Mouse (Mus musculus) lung, postnatal 10 days (tissue): ENCODE measurements around the gene Orai3.
"Not testable (repeated sequence)": the region's sequence is repeated elsewhere in the genome, so short reads cannot be mapped to it uniquely, and the experiment has no call there.

Source experiments
- DNase-seq: peaks from one replicate; pipeline ENCODE4 v3.0.0; 2021

Gene Orai3

DNA sequence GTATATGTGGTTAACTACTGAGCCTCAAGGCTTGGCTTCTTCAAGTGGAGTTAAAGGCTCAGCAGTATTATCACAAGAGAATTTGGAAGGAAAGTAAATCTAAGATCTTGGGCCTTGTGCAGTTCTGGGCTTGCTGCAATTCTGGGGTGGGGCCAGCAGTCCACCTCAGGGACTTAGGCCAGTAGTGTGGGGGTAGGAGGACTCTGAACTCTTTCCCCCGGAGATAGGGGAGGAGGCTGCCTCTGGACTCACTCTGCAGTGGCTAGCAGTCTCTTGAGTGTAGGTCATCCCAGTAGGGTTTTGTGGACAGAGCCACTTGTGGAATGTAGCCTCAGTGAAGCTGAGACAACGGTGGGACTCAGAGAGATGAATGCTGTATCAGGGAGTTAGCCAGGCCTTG is 3.9 kb upstream of the Orai3 start:
- no peak for DNase-seq

DNA sequence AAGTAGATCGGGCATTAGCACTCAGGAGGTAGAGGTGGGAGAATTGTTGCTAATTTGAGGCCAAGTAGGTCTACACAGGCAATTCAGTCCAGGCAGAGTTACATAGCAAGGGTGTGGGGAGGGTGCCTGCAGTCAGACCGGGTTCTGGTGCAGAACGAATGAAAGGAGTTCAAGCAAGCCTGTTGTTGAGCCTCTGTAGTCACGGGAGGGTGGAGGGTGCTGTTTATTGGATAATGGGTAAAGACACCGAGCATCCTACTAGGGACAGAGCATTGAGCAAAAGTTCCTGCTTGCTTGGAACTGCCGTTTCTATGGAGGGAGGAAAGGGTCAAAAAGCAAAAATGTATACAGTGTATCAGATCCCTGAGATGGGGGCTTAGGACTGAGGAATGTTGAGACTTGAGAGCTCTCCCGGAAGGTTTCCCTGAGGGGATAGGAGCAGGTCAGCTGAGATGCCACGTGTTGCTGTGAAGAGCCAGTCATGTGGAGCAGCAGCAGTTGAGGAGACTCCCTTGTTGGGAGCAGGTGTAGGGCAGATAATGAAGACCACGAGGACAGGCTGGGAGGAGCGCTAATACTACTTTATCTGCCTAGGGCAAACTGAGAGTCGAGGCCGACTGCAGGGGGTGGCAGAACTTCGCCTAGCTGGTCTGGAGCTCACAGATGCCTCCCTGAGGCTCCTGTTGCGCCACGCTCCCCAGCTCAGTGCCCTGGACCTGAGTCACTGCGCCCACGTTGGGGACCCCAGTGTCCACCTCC is 2.6 kb upstream of the Orai3 start:
- DNase-seq: no peak

DNA sequence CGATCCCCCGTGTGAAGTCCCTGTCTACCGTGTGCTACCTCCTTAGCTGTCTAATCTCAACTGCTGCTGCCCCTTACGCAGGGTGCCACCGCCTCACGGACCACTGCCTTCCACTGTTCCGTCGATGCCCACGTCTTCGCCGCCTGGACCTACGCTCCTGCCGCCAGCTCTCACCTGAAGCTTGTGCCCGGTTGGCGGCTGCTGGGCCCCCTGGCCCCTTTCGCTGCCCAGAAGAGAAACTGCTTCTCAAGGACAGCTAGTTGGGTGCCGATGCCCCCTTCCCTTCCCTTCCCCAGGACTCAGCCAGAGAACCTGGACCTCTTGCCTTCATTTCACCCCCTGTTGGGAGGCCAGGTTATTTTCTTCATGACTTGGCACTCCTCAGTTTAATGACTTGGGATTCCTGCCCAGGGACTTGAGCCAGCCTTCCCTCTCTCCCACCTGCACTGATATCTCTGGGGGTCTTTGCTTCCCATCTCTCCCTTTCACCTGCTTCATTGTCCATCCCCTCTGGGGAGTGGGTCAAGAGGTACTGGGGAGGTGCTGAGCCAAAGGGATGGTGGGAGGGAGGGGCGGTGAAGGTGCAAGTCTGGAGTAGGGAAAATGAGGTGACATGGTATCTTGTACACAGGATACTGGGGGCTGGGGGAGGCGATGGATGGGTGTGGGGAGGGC is 1.8 kb upstream of the Orai3 start:
- no peak for DNase-seq

DNA sequence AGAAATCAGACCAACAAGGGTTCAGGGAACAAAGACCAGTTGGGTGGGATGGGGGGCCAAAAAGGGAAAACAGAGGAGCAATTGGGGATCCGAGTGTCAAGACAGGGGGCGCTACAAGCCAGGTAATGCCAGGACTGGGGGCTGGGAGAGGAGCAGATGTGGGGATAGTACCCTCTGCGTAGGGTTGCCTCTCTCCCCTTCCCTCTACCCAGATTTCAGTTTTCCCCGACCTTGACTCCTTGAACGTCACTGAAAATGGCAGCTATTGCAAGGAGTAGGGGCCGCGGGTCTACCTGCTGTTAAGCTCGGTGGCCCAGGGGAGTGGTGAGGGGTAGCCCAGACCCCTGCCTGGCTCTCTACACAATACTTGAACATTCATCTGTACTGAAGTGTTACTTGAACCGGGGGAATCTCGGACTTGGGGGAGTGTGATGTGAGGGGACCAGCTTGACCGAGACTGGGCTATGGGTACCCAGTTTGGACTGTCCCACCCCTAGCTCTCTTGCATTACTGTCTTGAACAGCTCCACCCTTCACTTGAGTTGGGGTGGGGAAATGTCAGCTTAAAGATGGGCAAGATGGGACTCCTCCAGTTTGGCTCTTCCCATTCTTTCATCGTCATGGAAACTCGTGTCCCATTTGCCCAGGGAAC is 1.1 kb upstream of the Orai3 start:
- DNase-seq: no peak

DNA sequence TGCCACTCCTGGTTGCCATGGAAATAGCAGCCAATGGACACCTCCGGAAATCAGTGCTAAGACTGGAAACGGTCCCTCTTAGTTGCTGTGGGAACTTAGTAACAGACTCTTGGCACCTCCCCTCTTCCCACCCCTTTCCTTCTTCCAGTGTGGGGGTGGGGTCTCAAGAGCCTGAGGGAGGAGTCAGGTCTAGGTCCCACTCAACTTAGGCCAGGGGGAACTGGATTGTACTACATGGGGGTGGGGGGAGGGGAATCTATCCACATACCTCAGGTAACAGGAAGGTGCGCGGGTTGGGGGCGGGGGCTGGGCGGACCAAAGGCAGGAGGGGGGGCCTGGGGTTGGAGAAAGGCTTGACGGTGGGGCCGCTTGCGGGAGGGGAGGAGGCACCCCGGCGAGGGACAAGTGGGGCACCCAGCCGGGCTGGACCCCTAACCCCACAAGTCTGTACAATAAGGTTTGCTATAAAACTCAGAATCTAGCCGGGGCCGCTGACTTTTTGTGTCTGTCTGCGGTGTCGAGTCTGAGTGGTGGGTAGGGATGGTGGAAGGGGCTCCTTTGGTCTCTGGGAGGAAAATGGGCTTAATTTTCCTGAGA is 520 bp upstream of the Orai3 start:
- peak; percentile 99 for DNase-seq

DNA sequence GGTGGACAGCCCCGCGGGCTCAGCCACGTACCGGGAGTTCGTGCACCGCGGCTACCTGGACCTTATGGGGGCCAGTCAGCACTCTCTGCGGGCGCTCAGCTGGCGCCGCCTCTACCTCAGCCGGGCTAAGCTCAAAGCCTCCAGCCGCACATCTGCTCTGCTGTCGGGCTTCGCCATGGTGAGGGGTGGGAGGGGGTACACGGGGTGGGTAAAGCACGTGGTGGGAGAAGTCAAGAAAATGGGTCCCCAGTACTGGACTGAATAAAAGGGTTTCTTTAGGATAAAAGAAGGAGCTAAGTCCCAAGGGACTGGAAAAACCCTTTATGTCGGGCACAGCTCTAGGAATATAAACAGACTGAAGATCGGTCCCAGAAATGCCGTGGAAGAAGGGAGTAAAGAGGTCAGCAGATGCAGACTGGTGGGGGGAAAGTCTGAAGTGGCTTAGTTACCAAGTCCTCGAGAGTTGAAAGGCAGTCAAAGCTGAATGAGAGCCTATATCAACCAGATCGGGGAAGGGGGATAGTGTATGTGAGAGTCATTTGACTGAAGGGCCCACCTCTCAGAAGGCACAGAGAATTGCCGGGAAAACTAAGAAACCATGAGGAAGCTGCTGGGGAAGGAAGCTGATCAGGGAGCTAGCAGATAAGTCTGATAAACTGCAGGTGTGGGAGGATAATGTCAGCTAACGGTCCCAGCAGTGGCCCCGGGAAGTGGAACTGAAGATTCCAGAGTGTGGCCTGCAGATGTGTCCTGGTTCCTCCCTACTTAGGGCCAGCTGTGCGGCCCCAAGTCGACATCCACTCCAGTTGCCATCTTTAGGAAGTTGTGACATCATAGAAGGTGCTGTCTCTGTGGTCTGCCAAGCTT is 657 bp downstream of the Orai3 start:
- DNase-seq: no peak

DNA sequence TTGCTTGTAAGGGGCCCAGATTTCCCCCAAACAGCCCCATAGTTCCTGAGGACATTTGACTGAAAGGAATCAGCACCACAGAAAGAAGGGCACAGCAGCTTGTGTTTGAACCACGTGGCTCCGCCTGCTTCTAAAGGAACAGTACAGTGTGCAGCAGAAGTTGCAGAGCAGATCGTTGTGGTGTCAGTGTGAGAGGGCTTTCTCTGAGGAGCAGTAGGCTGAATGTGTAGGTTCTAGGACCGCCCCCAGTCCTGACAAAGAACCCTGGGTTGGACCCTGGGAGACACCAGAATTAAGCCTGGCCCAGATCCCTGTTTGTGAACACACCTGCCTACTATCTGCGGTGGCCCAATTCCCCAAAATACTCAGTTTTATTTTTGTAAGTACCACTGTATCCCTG is 1.6 kb downstream of the Orai3 start:
- DNase-seq: no peak

DNA sequence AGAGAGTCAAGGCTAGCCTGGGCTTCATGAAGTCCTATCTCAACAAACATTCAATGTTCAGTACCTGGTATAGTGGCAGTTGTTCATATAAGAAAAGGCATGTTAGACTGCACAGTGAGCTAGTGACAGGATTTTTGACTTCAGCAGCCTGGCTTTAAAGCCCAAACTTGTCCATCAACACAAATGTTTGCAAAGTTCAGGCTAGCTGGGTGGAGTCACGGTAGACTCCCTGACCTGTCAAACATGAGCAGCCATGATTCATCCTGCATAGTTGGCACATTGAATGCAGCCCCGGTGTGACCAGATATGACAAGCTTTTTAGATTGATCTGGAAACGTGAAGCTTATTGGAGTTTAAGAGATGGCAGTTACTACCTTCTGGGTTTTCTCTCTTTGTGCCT is 2.5 kb downstream of the Orai3 start:
- DNase-seq: no peak

DNA sequence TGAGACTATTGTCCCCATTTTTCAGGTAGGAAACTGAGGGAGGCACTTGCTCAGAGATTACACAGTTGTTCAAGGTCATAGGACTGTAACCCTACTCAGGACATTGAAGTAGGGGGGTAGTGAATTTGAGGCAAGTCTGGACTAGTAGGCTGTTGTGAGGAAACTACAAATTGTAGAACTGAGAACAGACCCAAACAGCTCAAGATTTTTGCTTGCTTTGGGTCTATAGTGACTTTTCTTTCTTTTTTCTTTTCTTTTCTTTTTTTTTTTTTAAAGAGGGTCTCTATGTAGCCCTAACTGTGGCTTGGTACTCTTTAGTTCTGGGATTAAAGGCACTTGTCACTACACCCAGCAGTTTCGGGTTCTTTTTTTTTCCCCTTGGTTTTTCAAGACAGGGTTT is 2.9 kb downstream of the Orai3 start:
- DNase-seq: no peak

DNA sequence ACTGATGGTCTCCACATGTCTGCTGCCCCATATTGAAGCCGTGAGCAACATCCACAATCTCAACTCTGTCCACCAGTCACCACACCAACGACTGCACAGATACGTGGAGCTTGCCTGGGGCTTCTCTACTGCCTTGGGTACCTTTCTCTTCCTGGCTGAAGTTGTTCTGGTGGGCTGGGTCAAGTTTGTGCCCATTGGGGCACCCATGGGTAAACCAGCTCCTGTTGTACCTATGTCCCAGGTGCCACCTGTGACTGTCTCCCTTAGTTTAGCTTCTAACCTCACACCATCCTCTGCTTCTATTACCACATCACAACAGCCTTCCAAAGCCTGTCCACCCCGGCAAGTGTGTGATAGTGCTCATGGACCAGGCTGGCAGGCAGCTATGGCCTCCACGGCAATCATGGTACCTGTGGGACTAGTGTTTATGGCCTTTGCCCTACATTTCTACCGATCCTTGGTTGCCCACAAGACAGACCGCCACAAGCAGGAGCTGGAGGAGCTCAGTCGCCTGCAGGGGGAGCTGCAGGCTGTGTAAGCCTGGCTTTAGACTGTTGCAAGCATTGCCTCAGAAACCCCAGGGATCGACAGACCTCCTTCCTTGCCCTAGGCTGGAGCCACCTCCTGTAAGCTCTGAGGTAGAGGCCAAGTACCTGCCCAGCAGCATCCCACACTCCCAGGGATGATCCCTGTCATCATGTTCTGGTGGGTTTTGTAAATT is 4.2 kb downstream of the Orai3 start:
- DNase-seq: peak; percentile 81

DNA sequence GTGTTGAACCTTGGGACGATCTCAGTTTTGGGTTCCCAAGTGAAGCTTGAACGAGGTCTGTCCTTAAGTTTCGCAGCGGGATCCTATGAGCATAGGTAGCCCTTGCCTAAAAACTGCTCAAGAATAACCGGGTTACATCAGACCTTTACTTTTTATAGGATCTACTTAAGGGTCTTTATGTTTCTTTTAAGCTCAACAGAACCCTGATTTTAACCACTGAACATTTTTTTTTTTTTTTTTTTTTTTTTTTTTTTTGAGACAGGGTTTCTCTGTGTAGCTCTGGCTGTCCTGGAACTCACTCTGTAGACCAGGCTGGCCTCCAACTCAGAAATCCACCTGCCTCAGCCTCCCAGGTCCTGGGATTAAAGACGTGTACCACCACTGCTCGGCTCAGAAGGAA is 6.2 kb downstream of the Orai3 start:
- not testable (repeated sequence) for DNase-seq

DNA sequence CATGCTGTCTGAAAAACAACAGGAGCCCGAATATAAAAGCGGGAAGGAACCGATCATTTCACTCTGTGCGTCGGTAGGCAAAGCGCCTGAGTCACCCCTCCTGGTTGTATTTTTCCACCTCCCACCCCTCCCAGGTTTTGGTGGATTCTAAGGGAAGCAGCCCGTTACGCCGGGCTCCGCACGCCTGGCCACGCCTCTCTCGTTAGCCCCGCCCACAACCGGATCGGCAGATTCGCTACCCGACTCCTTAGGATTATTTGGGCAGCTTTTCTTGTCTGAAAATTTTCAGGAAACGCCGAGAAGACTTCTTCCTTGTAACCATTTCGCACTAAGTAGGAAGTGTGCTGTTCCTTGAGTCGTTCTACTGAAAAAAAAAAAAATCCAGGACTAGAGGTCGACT is 6.8 kb downstream of the Orai3 start, which contains the start of gene Setd1a:
Setd1a (plus strand) TSS at position 245 of the 400 bp plus-strand sequence.
- peak; percentile 94 for DNase-seq

DNA sequence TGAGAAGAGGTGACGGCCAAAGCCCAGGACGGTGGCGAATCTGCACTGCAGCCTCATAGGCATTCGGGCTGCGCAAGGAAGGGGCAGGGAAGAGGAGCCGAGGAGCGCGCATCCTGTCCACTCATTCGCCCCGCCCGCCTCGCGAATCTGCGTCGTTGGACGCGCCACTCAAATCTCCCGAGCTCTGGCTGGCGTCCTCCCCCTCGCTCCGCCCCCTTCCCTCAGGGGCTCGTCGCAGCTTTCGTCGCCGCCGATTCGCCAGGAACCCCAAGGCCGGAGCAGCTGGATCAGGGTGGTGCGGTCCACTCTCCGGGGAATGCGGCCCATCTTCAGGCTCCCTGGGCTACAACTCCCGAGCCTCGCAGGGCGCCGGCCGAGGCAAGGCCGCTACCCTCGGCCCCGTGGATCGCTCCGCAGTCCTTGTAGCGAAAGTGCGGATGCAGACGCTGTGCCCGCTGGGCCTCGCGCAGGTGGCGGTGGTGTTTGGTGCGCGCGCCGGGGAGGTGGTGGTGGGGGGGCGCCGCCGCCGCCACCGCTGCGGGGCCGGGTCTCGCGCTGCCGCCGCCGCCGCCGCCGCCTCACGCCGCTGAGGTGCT is 7.4 kb downstream of the Orai3 start:
- DNase-seq: peak; percentile 99

DNA sequence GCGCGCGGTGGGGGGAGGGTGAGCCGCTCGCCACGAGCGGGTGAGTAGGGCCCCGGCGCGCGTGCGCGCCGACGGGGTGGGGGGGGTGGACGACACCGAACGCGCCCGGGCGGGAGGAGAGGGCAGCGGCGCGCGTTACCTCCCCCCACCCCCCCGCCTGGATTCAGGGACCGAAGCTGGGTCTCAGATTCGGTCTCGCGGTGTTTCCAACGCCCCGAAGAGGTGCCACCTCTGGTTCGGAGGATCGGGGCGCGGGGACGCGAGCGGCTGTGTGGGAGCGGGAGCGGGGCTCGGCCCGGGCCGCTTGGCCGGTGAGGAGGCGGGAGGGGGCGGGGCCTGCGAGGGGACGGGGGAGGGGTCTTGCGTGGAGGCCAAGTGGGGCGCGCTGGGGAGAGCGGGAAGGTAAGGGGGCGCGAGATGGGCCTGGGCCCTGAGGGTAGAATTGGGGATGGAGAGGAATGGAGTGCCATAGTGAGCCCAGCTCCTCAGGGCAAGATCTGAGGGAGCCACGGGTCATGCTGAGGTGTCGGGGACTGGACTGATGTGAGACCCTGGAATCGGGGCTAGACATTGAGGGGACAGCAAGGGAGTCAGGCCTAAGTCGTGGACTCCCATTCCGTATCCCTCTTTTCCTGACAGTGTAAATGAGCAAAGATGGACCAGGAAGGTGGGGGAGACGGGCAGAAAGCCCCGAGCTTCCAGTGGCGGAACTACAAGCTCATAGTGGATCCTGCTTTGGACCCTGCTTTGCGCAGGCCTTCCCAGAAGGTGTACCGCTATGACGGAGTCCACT is 8.1 kb downstream of the Orai3 start:
- peak; percentile 63 for DNase-seq

DNA sequence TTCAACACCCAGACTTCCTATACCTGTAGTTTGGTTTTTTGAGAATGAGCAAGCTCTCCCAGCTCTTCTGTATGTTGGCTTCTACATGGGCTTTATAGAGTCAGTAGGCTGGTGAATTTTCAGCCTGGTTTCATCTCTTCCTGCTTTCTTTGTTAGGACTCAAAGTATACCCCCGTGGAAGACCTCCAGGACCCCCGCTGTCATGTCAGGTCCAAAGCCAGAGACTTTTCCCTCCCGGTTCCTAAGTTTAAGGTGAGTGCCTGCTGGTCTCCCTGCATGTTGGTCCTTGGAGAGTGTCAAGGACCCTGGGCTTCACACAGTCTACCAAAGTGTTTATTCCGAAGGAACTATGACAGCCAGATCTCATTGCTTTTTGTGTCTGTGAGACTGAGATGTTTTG is 8.7 kb downstream of the Orai3 start:
- DNase-seq: no peak

DNA sequence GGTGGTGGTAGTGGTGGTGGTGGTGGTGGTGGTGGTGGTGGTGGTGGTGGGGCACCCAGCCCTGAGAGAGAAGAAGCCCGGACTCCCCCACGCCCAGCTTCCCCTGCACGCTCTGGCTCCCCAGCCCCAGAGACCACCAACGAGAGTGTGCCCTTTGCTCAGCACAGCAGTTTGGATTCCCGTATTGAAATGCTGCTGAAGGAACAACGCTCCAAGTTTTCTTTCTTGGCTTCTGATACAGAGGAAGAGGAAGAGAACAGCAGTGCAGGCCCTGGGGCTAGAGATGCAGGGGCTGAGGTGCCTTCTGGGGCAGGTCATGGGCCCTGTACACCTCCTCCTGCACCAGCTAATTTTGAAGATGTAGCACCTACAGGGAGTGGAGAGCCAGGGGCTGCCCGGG is 15.7 kb downstream of the Orai3 start, which contains the start of gene Gm49388:
Gm49388 (plus strand) TSS at position 301 of the 400 bp plus-strand sequence.
- no peak for DNase-seq

DNA sequence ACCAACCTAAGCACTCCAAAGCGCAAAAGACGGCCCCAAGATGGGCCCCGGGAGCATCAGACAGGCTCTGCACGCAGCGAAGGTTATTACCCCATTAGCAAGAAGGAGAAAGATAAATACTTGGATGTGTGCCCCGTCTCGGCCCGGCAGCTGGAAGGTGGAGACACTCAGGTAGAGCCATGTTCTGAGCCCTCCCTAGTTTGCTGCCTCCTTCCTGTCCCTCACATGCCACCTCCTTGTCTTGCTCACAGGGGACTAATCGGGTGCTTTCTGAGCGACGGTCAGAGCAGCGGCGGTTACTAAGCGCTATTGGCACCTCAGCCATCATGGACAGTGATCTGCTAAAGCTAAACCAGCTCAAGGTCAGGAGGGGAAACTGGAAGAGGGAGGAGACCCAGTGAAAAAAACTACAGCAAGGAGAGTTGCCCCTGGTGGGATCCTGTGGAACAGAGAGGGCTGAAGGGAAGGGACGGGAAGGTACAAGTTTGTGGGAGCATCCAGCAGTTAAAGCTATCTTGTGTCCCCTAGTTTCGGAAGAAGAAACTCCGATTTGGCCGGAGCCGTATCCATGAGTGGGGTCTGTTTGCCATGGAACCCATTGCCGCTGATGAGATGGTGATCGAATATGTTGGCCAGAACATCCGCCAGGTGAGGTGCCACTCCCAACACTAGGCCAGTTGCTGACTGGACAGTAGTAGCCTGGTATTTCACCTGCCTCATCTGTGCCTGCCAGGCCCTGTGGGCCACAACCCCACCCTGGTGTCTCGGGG is 27.6 kb downstream of the Orai3 start:
- DNase-seq: no peak

DNA sequence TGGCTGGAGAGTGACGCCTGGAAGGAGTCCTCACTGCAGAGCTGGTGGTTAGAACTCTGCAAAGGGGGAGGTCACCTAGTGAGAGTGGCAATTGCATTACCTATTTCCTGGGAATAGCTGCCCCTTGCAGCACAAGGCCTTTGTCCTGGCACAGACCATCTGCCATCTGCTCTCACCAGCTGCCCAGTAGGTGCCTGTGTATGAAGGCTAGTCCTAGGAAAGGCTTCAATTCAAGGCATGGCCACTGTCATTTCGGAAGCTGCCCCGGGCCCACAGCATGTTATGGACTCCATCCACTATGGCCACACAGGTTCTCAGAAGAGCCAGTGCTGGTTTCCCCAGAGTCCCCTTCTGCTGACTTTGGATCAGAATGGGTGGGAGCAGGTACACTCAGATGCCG is 29.0 kb downstream of the Orai3 start:
- DNase-seq: no peak

DNA sequence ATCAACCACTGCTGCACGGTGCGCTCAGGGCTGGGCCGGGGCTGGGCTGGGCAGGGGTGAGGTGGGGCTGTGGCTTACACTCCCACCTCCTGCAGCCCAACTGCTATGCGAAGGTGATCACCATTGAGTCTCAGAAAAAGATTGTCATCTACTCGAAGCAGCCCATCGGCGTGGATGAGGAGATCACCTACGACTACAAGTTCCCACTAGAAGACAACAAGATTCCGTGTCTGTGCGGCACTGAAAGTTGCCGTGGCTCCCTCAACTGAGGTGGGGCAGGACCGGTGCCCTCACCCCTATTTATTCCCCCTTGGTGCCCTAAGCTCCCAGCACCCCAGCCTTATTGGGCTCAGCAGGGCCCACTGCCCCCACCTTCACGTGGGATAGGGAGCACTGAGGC is 29.6 kb downstream of the Orai3 start:
- DNase-seq: no peak

DNA sequence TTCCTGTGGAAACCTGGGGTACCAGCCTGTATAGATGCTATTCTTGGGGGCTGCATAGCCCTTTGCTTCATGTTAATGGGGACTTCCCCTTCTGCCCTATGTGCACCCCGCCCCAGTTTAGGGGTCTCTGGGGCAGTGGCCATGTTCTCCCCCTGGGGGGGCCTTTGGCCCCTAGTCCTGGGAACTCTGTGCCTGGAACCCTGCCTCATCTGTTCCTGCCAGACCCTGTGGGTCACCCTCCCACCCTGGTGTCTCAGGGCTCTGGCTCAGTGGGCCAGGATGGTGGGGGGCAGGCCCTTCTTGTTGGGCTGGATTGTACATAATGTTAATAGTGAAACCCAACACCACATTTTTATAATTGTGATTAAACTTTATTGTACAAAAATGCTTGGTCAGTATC is 30.1 kb downstream of the Orai3 start:
- no peak for DNase-seq
